Comparison of ENCODE assay signal across 9 mouse cellular contexts in genomic region chr11:117678740-117679139, GRCm38 (mm10). TPM values are rescaled to one million over a fixed set of nuclear protein-coding genes. Genes with fewer than 3 reads are reported as not detected.
DNase-seq lines count a peak whose midpoint lies in the region; ATAC-seq and TF ChIP-seq lines count a peak whose summit lies in the region.
"Had no signal": no experiment of that assay in that cellular context is flagged by ENCODE, and none has a peak within 500 bp of the region (broad histone marks: within the 10 kb centered on the region; RNA-seq: fewer than 3 reads in every experiment).

No protein-coding gene starts in this region.

- H3K27me3 ChIP-seq in hindbrain, postnatal 0 days (ENCODE audit: insufficient read depth, low read length), result no peaks in the 10 kb centered on the region
- H3K27me3 ChIP-seq in hindbrain, embryonic 13.5 days, result no peaks in the 10 kb centered on the region
- H3K27me3 ChIP-seq in MEL (ENCODE audit: control insufficient read depth in 1 of 2, insufficient read depth in 2 of 2, low read length in 2 of 2), result no peaks in the 10 kb centered on the region

- H3K9me3 ChIP-seq in hindbrain, postnatal 0 days (ENCODE audit: low read length), result no peaks in the 10 kb centered on the region
- no peaks in the 10 kb centered on the region for H3K9me3 ChIP-seq in hindbrain, embryonic 13.5 days
- no peaks in the 10 kb centered on the region for H3K9me3 ChIP-seq in MEL (replicated peaks; ENCODE audit: insufficient read depth, low read length)

- ATAC-seq in hindbrain, postnatal 0 days, result no peak
- ATAC-seq in hindbrain, embryonic 13.5 days (ENCODE audit: low FRiP score), result no peak

- no peak overlapping the region for H3K9ac ChIP-seq in hindbrain, postnatal 0 days (replicated peaks; ENCODE audit: low read length)
- no peak overlapping the region for H3K9ac ChIP-seq in hindbrain, embryonic 13.5 days
- no peak overlapping the region for H3K9ac ChIP-seq in MEL (ENCODE audit: control insufficient read depth, low read depth, low read length, poor library complexity, severe bottlenecking)

- TF ChIP-seq POLR2A in MEL (IDR thresholded peaks at IDR 0.05; ENCODE audit: control insufficient read depth in 1 of 2, insufficient read depth in 1 of 2, low read depth in 1 of 2, low read length in 2 of 2, poor library complexity in 1 of 2), result no peak

- no peak overlapping the region for H3K4me2 ChIP-seq in hindbrain, postnatal 0 days (ENCODE audit: low read depth, low read length)
- H3K4me2 ChIP-seq in hindbrain, embryonic 13.5 days, result no peak overlapping the region

- 56% methylated on average over 2 of the region's 2 CpGs for WGBS in hindbrain, postnatal 0 days
- WGBS in hindbrain, embryonic 13.5 days, result 72% methylated on average over 2 of the region's 2 CpGs

- H3K27ac ChIP-seq in hindbrain, postnatal 0 days, result no peak overlapping the region
- no peak overlapping the region for H3K27ac ChIP-seq in hindbrain, embryonic 13.5 days
- H3K27ac ChIP-seq in MEL (ENCODE audit: control insufficient read depth, low read depth, low read length), result no peak overlapping the region

- TF ChIP-seq EP300 in MEL (IDR thresholded peaks at IDR 0.05; ENCODE audit: low read depth in 1 of 2, low read length in 2 of 2), result no peak

- H3K36me3 ChIP-seq in hindbrain, postnatal 0 days (ENCODE audit: insufficient read depth, low read length), result no peaks in the 10 kb centered on the region
- H3K36me3 ChIP-seq in hindbrain, embryonic 13.5 days, result no peaks in the 10 kb centered on the region
- H3K36me3 ChIP-seq in MEL (ENCODE audit: control insufficient read depth in 1 of 2, insufficient read depth in 2 of 2, low read length in 2 of 2), result no peaks in the 10 kb centered on the region; a peak in 1 of 4 replicates

- TF ChIP-seq CTCF in hindbrain, postnatal 0 days (IDR thresholded peaks at IDR 0.05; ENCODE audit: low read depth), result peak; percentile 64
- TF ChIP-seq CTCF in MEL (IDR thresholded peaks at IDR 0.05 in 2 of 3, conservative IDR thresholded peaks at IDR 0.05 in 1 of 3; ENCODE audit: control insufficient read depth in 1 of 3, insufficient read depth in 1 of 3, low read depth in 2 of 3, low read length in 3 of 3, poor library complexity in 1 of 3, severe bottlenecking in 1 of 3), result peak; percentile 16 to 55 (median 18); a peak in 2 of 6 replicates

- no peak overlapping the region for H3K4me3 ChIP-seq in hindbrain, postnatal 0 days (ENCODE audit: low read length)
- no peak overlapping the region for H3K4me3 ChIP-seq in hindbrain, embryonic 13.5 days
- H3K4me3 ChIP-seq in MEL (ENCODE audit: control insufficient read depth in 1 of 2, insufficient read depth in 1 of 2, low read depth in 2 of 2, low read length in 2 of 2), result no peak overlapping the region

- peaks cover 38% of the 10 kb centered on the region for H3K79me2 ChIP-seq in MEL (ENCODE audit: control insufficient read depth, insufficient read depth, low read length, poor library complexity)

- H3K4me1 ChIP-seq in hindbrain, postnatal 0 days (ENCODE audit: insufficient read depth, low read length), result 0 out of 2 replicates have a peak, but pooled peaks cover 6% of the 10 kb centered on the region
- H3K4me1 ChIP-seq in hindbrain, embryonic 13.5 days (replicated peaks), result peaks cover 41% of the 10 kb centered on the region
- peaks cover 0 to 4% of the 10 kb centered on the region in 2 experiments; a peak in 1 of 4 replicates for H3K4me1 ChIP-seq in MEL (ENCODE audit: control insufficient read depth in 1 of 2, insufficient read depth in 2 of 2, low read length in 2 of 2)

- DNase-seq in hindbrain, postnatal 0 days (ENCODE audit: low spot score), result peak; percentile 52
- DNase-seq in lung, postnatal 14 days, result peak; percentile 31
- no peak for DNase-seq in lung, postnatal 4 days
- DNase-seq in MEL (ENCODE audit: low read depth, low spot score), result peak; percentile 36
- DNase-seq in lung, postnatal 36 days, result peak; percentile 48
- no peak for DNase-seq in testis, postnatal 14 days (ENCODE audit: low spot score)
- no peak for DNase-seq in adrenal gland, adult 8-10 months
- DNase-seq: gastrocnemius, postnatal 36 days had no signal

- TF ChIP-seq RAD21 in MEL (IDR thresholded peaks at IDR 0.05; ENCODE audit: low read depth, low read length), result peak; percentile 24

TF ChIP-seq in MEL, 35 proteins besides CTCF, POLR2A, EP300 and RAD21:
- TF ChIP-seq USF1 (IDR thresholded peaks at IDR 0.05; ENCODE audit: low read depth, low read length) (no peak), SMC3 (IDR thresholded peaks at IDR 0.05; ENCODE audit: low read depth, low read length) (peak; percentile 46)
TF ChIP-seq in MEL: peak in this region for 1.

RNA-seq across cellular contexts. Expression of gene Tnrc6c, which starts 24.7 kb away (rescaled TPM):
- total RNA-seq in hindbrain, postnatal 0 days (2014; rRNA removed), result 56.4 and 64.9 TPM in 2 replicates
- 18.3 and 19.7 TPM in 2 replicates for polyA plus RNA-seq in hindbrain, postnatal 0 days (2015; fragmentation: Nextera tagmentation; extraction: Ambion mirVana)
- polyA plus RNA-seq in hindbrain, embryonic 13.5 days (2015; fragmentation: Nextera tagmentation; extraction: Ambion mirVana), result 24.9 and 27.3 TPM in 2 replicates
- 19.1 and 19.7 TPM in 2 replicates for total RNA-seq in MEL (2012; rRNA removed)
- polyA plus RNA-seq in MEL (2012; ENCODE audit: insufficient read depth in 1 of 2, insufficient read length in 2 of 2, low read depth in 1 of 2, low replicate concordance in 2 of 2, missing spikeins in 1 of 2), result 10 to 100 TPM in 1 of 2 experiments, not detected in 1; 16.0 TPM
- total RNA-seq in adrenal gland, adult 8-10 months (2022), result 10 to 100 TPM; 22.3 to 41.0 (median 31.9) TPM

Comparison
In these comparisons a context has a peak if more than half of its experiments do, and no peak if none do; other contexts are left out.
1. DNase-seq: peak in hindbrain, postnatal 0 days (single experiment), lung, postnatal 14 days (single experiment), MEL (single experiment) and lung, postnatal 36 days (single experiment); none in lung, postnatal 4 days (0 of 2), testis, postnatal 14 days (single experiment) and adrenal gland, adult 8-10 months (single experiment).